Mouse (Mus musculus): ENCODE measurements around the gene Mkrn2os.

Gene Mkrn2os

DNA sequence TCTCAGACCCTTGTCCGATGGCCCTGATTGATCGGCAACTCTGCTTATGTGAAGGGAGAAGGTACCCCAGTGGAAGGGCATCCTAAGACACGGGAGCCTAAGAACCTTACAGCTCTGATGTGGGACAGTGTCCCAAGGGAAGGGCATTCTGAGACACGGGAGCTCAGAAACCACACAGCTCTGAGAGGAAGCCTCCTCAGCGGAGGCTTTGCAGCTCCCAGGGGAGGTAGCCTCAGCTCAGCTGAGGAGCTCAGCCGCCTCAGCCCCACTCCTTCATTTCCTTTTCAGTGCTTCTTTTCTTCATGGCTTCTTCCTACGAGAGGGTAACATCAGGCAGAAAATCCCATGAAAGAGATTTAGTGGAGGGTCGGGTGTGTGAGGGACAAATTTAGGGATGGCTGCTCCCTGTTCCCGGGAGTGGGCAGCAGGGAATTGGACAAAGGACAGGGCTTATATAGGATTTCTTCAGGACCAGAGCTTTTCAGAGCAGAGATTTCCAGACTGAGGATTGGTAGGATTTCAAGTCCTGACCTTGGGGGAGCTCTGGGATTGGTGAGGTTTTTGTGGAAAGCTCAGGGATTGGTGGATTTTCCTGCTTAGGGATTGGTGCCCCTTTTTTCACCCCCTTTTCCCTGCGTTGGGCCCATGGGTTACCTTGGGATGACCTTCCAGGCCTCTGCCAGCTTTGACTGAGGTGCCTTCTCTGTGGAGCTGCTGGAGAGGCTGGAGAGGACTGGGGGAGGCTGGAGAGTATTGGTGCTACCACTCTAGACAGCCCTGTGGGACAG is 9.9 kb downstream of the Mkrn2os start:
- in situ Hi-C loops (cut with MseI, MboI), result no loop called here

DNA sequence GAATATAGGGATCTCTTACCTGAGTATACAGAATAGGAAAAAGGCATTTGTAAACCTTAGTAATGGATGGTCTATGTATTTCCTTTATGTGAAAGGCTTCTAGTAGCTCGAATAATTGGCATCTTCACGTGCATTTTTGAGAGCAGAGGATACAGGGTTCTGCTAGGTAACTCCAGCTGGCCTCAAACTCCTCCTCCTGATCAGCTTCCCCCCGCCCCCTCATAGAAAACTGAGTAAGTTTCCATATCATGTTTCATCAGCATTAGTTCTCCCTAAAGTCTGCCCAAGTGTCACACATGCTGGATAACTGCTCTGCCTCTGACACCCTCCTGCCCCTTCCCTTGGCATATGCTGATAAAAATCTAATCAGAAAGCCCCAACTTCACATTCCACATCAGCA is 11.6 kb downstream of the Mkrn2os start:
- in situ Hi-C loops (cut with MseI, MboI), result no loop called here

DNA sequence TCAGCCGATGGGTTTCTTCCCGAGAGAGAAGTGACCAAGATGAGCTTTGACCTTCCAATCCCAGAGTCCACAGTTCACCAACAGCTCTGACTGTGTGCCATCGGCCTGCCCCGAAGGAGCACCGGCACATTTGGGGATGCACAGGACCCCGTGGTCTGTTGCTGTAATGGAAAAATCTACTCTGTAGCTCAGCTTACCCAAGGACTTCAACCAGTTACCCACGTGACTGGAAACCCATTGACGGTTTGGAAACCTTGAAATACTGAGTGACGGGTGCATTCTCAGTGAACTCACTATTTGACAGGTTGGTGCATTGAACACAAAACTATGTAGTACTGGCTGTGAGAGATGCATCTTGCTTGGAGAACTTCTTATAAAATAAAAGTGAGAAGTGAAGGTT is 14.4 kb downstream of the Mkrn2os start:
- in situ Hi-C loops (cut with MseI, MboI), result no loop called here

DNA sequence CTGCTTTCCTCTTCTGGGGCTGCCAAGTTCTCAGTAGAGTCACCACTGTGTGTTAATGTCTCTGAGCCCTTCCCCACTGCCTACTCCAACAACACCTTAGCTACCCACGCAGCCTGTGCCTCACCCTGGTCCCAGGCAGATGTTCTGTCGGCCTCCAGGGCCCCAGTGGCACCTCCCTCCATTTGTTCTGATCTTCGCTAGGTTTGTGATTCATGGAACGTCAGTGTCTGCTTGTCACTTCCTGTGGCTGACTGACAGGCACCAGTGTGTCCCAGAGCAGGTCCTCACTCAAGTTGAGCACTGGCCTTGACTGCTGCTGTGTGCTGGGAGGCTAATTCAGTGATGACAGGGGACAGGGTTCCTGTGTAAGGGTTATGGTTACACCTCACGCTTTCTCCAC is 15.0 kb downstream of the Mkrn2os start:
- in situ Hi-C loops (cut with MseI, MboI), result no loop called here

DNA sequence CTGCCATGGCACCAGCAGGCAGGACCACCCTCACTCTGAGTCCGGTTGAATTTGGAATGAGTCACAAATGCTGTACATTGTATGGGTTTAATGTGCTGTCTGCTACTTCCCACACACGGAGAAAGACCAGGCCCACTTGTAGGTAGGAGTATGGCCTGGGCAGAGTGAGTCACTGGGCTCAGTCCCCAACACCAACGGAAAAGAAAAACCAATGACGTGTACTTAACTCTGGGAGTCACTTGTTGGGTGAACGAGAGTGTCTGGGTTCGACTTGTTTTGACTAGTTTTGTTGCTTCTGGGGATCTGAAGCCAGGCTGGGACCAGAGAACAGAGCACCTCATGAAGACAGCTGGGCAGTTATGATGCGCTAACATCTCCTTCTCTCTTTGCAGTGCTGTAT is 18.2 kb downstream of the Mkrn2os start:
- in situ Hi-C loops (cut with MseI, MboI), result no loop called here

DNA sequence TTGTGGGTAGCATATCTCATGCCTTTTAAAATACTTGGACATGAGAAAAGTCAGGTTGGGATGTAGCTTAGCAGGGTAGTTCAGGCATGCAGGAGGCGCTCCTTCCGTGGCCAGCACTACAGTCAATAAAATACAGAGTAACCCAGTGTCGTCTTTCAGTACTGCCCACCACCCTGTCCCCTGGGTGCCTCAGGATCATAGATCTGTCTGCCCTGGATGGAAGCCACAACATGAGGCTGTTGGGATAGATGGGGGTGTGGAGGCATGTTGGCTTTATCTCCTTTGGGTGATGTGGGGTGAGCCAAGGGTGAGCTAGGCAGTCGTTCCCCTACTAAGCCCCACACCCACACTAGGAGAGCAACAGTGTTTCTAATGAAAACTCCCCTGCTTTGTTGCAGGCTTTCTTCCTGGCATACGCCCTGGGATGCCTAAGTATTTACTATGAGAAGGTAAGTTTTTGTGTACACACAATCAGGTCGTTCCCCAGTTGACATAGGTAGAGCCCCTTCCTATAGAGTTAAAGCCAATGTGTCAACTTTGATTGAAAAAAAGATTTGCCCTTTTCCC is 26.8 kb downstream of the Mkrn2os start:
- in situ Hi-C loops (cut with MseI, MboI), result no loop called here

DNA sequence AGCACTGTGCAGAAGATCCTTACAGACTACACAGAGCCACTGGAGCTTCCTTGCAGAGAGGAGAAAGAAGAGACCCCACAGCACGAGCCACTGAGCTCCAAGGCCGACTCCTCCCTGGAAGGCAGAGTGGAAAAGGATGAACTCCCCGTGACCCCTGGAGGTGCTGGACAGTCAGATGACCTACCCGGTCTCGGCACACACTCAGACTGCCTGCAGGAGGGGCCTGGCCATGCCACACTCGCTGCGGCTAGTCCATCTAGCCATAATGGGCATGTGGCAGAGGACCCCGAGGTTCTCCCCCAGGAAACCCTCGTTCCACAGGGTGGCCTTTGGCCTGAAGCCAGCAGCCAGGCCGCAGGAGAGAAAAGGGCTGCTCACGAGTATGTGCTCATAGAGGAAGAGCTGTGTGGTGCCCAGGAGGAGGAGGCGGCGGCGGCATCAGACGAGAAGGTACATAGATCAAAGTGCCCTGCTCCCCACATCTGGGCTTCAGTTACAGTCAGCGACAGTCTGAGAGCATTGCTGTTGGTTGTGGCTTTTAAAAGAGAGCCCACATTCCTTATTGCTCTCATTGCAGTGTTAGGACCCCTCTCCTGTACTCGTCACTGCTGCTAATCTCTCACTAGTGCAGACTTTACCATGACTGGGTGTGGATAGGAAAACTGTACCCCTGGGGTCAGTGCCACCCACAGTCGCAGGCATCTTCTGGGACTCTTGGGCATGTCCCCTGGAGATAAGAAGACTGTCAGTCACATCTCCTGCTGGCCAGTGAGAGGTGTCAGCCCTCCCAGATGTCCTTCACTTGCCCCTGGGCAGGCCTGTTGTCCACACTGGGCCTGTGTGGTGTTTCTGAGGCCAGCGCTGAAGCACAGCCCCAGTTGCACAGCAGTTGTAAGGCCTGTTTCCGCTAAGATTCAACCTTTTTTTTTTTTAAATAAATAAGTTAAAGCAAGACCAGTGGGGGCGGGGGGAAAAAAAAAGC is 32.4 kb downstream of the Mkrn2os start:
- in situ Hi-C loops (cut with MseI, MboI), result no loop called here

DNA sequence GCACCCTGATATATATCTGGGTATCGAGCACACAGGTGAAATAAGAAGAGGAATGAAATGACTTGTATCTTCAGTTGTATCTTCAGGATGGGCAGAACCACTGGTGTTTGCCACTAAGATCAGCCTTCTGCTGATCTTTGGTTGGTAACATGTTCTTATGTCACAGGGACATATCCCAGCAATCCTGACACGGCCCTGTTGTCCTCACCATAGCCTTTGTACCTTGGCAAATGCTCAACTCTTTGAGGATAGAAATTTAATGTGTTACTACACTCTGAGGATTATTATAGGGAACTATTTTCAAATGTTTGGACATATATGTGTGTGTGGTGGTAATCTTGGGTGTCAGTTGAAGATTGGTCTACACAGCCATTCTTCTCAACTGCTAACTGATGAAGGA is 34.2 kb downstream of the Mkrn2os start:
- in situ Hi-C loops (cut with MseI, MboI), result no loop called here

DNA sequence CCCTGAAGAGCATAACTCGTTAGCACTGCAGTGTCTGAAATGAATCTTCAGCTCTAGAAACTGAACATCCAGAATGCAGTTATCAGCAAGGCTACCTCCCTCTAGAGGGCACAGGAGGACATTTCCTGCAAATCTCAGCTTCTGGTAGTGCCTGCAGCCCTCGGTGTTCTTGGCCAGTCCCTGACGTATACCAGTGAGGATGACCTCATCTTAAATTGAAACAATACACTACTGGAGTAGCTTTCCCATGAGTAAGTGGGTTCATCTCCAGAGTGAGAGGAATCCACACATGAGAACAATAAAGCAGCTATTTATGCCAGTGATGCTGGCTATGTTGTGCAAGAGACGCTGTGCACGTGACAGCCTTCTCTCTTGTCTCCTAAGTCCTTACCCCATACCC is 36.9 kb downstream of the Mkrn2os start:
- in situ Hi-C loops (cut with MseI, MboI), result no loop called here

DNA sequence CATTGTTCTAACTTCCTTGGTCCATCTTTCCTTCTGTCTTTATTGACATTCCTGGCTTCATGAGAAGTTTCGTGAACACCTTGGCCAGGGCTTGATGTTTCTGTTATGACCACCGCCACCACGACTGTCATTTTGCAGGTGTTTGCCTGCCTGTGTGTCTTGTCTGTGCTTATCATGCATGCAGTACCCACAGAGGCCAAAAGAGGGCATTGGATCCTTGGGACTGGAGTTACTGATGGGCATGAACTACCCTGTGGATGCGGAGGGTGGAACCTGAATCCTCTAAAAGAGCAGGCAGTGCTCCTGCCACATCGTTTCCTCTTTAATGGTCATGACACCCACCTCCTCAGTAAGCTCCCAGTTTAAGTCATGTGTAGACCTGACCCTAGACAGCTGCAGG is 46.1 kb downstream of the Mkrn2os start:
- in situ Hi-C loops (cut with MseI, MboI), result no loop called here

DNA sequence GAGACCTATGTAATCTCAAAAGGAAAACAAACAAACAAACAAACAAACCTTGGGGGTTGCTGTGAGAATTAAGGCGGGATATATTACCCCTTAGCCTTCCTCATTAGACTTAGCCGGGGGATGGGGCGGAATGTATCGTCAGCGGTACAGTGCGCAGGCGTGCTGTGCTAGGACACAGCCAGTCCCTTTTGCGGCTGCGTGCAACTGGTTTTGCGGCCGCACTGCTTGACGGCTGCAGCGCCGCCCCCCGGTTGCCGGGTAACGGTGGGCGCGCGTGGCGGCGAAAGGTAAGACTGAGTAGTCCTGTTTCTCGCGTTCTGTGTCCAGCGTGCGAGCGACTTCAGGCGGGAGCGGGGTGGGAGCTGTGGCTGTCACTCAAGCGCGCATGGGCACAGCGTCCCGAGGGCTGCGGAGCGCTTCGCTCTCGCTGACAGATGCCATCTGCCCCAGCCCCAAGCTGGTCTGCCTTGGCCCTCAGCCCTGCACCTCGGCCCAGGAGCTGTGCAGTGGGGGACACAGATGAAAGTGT is 47.9 kb downstream of the Mkrn2os start, which contains the start of gene Tsen2:
Gene Tsen2, plus strand, starts transcription at position 223 of the 529 bp plus-strand sequence.
- in situ Hi-C loops (cut with MseI, MboI), result no loop called here

DNA sequence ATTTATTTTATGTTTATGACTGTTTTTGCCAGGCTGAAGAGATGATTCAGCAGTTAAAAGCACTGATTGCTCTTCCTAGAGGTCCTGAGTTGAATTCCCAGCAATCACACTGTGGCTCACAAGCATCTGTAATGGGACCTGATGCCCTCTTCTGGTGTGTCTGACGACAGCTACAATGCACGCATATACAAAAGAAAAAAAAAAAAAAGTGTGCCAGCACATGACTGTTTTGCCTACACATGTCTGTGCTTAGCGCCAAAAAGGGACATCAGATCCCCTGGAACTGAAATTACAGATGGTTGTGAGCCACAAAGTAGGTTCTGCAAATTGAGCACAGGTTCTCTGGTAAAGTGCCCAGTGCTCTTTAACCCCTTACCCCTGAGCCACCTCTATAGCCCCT is 50.0 kb downstream of the Mkrn2os start:
- in situ Hi-C loops (cut with MseI, MboI), result no loop called here

DNA sequence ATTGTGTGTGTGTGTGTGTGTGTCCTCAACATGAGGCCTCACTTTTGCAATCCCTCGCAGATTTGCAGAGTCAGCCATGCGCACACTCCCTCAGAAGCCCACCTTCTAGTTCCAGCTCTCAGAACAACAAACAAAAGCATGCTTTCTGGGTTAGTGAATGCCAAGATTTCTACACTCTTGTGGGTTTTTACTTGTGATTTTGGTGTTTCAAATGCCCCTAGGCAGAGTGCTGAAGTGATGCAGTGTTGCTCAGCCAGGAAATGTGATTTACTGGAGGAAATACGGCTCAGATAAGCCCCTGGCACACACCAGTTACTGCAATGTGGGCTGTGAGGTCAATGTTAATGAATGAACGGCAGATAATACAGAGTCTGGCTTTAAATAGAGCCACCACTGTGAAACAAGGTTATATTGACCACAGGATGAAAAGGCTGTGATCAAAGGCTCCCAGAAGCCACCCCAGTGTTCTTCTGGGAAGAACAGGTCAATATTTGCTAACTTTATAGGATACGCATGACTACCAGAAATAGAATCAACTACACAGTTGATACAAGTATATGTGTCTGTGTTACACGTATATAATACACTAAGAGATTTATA is 50.6 kb downstream of the Mkrn2os start:
- in situ Hi-C loops (cut with MseI, MboI), result no loop called here

DNA sequence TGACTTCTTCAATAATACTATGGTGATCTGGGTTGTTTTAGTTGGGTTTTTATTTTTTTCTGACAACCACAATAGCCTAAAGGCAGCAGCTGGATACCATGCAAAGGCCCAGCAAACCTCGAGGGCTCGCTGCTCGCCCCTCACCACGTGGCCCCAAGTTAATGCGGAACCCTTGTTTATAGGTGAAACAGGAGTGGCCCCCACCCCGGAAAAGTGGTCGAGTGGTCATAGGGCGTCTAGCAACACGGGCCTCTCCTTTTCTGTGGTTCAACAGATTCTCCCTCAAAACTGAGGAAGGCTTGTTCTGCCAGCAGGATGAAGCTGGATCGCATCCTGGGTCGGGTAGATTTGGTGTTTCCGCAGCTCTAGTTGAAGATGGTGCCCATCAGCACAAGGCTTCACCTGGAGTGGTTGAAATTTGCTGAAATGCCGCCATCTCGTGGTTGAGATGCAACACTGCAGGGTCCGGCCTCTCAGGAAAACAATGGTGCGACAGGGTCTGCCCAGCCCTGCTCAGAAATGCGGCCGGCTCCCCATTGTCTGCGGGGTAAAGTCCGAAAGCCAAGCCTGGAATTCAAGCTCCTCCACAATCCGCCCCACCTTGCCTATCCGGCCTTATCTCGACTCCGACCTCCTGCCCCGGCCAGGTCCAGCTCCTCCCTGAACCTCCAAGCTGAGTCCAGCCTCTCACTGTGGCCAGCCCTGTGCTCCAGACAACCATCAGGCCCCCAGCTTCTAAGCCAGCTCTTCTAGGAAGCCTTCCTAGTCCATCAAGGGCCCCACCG is 53.5 kb downstream of the Mkrn2os start:
- in situ Hi-C loops (cut with MseI, MboI), result loop anchor here (10.0 kb wide), 2 partner anchors 294 to 314 kb away; partner anchors contain the start of gene Gm17482 (in 1 of the 2)

DNA sequence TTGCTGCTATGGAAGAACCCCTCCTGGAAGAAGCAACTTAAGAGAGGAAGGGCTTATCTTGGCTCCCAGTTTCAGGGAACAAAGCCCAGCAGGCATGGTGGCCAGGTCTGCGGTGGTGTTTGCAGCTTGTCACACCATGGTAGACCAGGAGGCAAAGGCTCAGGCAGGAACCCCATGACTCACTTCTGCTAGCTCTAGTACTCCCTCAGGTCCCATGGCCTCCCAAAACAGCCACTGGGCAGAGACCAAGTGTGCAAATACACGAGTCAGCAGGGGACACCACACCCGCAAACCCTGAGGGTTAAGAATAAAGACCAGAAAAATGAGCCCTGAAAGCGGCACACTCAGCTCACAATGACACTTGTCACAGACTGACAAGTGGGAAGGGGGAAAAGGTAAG is 56.2 kb downstream of the Mkrn2os start:
- in situ Hi-C loops (cut with MseI, MboI), result loop anchor here (10.0 kb wide), 2 partner anchors 291 to 311 kb away; partner anchors contain the start of gene Gm17482 (in 1 of the 2)

DNA sequence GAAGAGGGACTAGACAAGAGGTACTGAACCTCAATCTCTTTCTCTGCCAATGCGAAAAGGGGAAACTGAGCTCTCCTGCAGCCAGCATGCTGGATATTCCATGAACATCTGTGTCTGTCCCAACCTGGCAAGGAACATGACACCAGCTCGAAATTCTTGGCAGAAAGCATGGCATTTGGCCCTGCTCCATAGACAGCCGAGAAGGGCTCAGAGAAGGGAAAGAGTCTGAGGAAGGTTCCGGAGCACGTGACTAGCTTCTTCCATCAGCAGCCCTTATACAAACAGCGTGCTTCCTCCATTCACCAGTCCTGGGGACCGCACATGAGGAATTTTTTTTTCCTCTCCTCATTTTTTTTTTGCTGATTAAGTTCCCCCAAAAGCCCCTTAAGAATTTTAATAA is 57.8 kb downstream of the Mkrn2os start:
- in situ Hi-C loops (cut with MseI, MboI), result loop anchor here (10.0 kb wide), 2 partner anchors 290 to 310 kb away; partner anchors contain the start of gene Gm17482 (in 1 of the 2)

All from mouse trophoblast stem cell (cell line).